Comparison of ENCODE assay signal across 8 mouse cellular contexts in genomic region chrY:90718583-90719402, GRCm38 (mm10). TPM values are rescaled to one million over a fixed set of nuclear protein-coding genes. Genes with fewer than 3 reads are reported as not detected.
DNase-seq lines count a peak whose midpoint lies in the region; ATAC-seq and TF ChIP-seq lines count a peak whose summit lies in the region.
"Not testable (repeated sequence)": the region's sequence is repeated elsewhere in the genome, so short reads cannot be mapped to it uniquely, and the experiment has no call there.

No protein-coding gene starts in this region.

- peak; percentile 49 to 64 for DNase-seq in cerebellum, adult 2 months
- peak; percentile 53 for DNase-seq in forelimb bud, embryonic 11.5 days (ENCODE audit: low read depth, low spot score)
- DNase-seq in heart, postnatal 36 days: peak; percentile 8 to 44
- peak; percentile 29 to 51 for DNase-seq in kidney, postnatal 36 days
- peak; percentile 30 for DNase-seq in liver, embryonic 13.5 days
- not testable (repeated sequence) for DNase-seq in neural tube, embryonic 11.5 days (ENCODE audit: low spot score)

- not testable (repeated sequence) for H3K4me2 ChIP-seq in liver, embryonic 13.5 days; neural tube, embryonic 11.5 days (ENCODE audit: low read depth)

- WGBS in cerebellum, adult 2 months: 79% methylated on average over 22 of the region's 22 CpGs
- WGBS in liver, embryonic 13.5 days (ENCODE audit: insufficient replicate concordance): 71% methylated on average over 18 of the region's 22 CpGs
- 76% methylated on average over 22 of the region's 22 CpGs for WGBS in neural tube, embryonic 11.5 days

- H3K4me1 ChIP-seq in ES-Bruce4 (ENCODE audit: control insufficient read depth, insufficient read depth, low read length); cerebellum, adult 2 months (ENCODE audit: control insufficient read depth, insufficient read depth, low read length); liver, embryonic 13.5 days (replicated peaks); neural tube, embryonic 11.5 days (ENCODE audit: control insufficient read depth, insufficient read depth, low read length); testis, adult 2 months (ENCODE audit: control insufficient read depth, insufficient read depth, low read length): not testable (repeated sequence)

- H3K36me3 ChIP-seq in ES-Bruce4 (ENCODE audit: control insufficient read depth, insufficient read depth, low read length, poor library complexity, severe bottlenecking): peaks cover 23% of the 10 kb centered on the region
- H3K36me3 ChIP-seq in liver, embryonic 13.5 days; neural tube, embryonic 11.5 days (ENCODE audit: control insufficient read depth, insufficient read depth, low read length); testis, adult 2 months (ENCODE audit: control insufficient read depth, insufficient read depth, low read length): not testable (repeated sequence)

- H3K4me3 ChIP-seq in ES-Bruce4 (ENCODE audit: low read depth, low read length); cerebellum, adult 2 months (replicated peaks; ENCODE audit: insufficient read depth, low read depth, low read length); liver, embryonic 13.5 days (replicated peaks); neural tube, embryonic 11.5 days (ENCODE audit: low read depth, low read length); testis, adult 2 months (ENCODE audit: control insufficient read depth, low read depth, low read length): not testable (repeated sequence)

- ATAC-seq in liver, embryonic 13.5 days (ENCODE audit: low read depth): peak; percentile 75
- peak; percentile 89 for ATAC-seq in neural tube, embryonic 11.5 days (ENCODE audit: insufficient read depth, low FRiP score, low TSS enrichment)

- TF ChIP-seq POLR2A in ES-Bruce4 (IDR thresholded peaks at IDR 0.05; ENCODE audit: insufficient read depth, low read length); cerebellum, adult 2 months (IDR thresholded peaks at IDR 0.05; ENCODE audit: borderline replicate concordance, insufficient read depth, low read length); testis, adult 2 months (IDR thresholded peaks at IDR 0.05; ENCODE audit: control insufficient read depth, low read depth, low read length): not testable (repeated sequence)

- not testable (repeated sequence) for H3K27me3 ChIP-seq in ES-Bruce4 (ENCODE audit: control insufficient read depth, insufficient read depth, low read length, poor library complexity, severe bottlenecking); cerebellum, adult 2 months (ENCODE audit: control insufficient read depth, insufficient read depth, low read length); liver, embryonic 13.5 days; neural tube, embryonic 11.5 days (ENCODE audit: control insufficient read depth, insufficient read depth, low read length); testis, adult 2 months (ENCODE audit: control insufficient read depth, insufficient read depth, low read length)

- TF ChIP-seq CTCF in ES-Bruce4 (IDR thresholded peaks at IDR 0.05; ENCODE audit: low read depth, low read length); cerebellum, adult 2 months (IDR thresholded peaks at IDR 0.05; ENCODE audit: borderline replicate concordance, insufficient read depth, low read depth, low read length): not testable (repeated sequence)
- TF ChIP-seq CTCF in testis, adult 2 months (IDR thresholded peaks at IDR 0.05; ENCODE audit: control insufficient read depth, insufficient read depth, insufficient replicate concordance, low read depth, low read length): peak; percentile 22; the same call in 1 of the 2 replicates

- H3K27ac ChIP-seq in ES-Bruce4 (ENCODE audit: insufficient read depth, low read length): peak overlapping the region; percentile 60
- H3K27ac ChIP-seq in cerebellum, adult 2 months (ENCODE audit: insufficient read depth, low read length); liver, embryonic 13.5 days; neural tube, embryonic 11.5 days (ENCODE audit: low read depth, low read length); testis, adult 2 months (ENCODE audit: control insufficient read depth, insufficient read depth, low read depth, low read length): not testable (repeated sequence)

- not testable (repeated sequence) for TF ChIP-seq EP300 in ES-Bruce4 (IDR thresholded peaks at IDR 0.05; ENCODE audit: insufficient read depth, low read depth, low read length)

- not testable (repeated sequence) for H3K9ac ChIP-seq in ES-Bruce4 (ENCODE audit: low read depth, poor library complexity, severe bottlenecking); liver, embryonic 13.5 days; neural tube, embryonic 11.5 days (ENCODE audit: low read length)

- H3K9me3 ChIP-seq in ES-Bruce4 (replicated peaks; ENCODE audit: control insufficient read depth, insufficient read depth, low read length, poor library complexity, severe bottlenecking): peaks cover 20% of the 10 kb centered on the region
- not testable (repeated sequence) for H3K9me3 ChIP-seq in liver, embryonic 13.5 days (replicated peaks); neural tube, embryonic 11.5 days (ENCODE audit: control insufficient read depth, low read length)

- intact Hi-C loops in heart, postnatal 36 days (cut with DNase I): not testable (repeated sequence)

RNA-seq across cellular contexts. Expression of gene Gm21860, which starts 35.8 kb away (rescaled TPM):
- polyA plus RNA-seq in ES-Bruce4 (2011; ENCODE audit: insufficient read depth, insufficient read length, low read depth, missing spikeins): not detected in 2 replicates
- not detected in 2 replicates for polyA plus RNA-seq in cerebellum, adult 2 months (2012; rRNA removed)
- not detected for total RNA-seq in heart, postnatal 36 days (2021)
- not detected in 2 replicates for polyA plus RNA-seq in liver, embryonic 13.5 days (2015; fragmentation: Nextera tagmentation; extraction: Ambion mirVana)
- polyA plus RNA-seq in neural tube, embryonic 11.5 days (2014; fragmentation: Nextera tagmentation; extraction: Ambion mirVana): not detected in 2 replicates
- polyA plus RNA-seq in testis, adult 2 months (2012; rRNA removed): not detected in 2 replicates
